Mouse (Mus musculus): ENCODE results near the gene Fam169b. TPM values are rescaled to one million over a fixed set of nuclear protein-coding genes. Genes with fewer than 3 reads are reported as not detected.
"Not testable (repeated sequence)": the region's sequence is repeated elsewhere in the genome, so short reads cannot be mapped to it uniquely, and the experiment has no call there.

The Fam169b gene
- total RNA-seq, 2 experiments from 2014 or later, result 0.08 TPM; not detected in 1

GRCm38 (mm10) chr7:68270551-68270950 lies 3.1 kb upstream of the Fam169b start:
- intact Hi-C loops (cut with DNase I), result no loop called here
- no peak overlapping the region for H3K27ac ChIP-seq
- no peak for TF ChIP-seq CTCF (IDR thresholded peaks at IDR 0.05)
- no peak overlapping the region for H3K4me3 ChIP-seq
- no peak for DNase-seq

- no peak overlapping the region for H3K27ac ChIP-seq
- no peak overlapping the region for H3K4me3 ChIP-seq
- intact Hi-C loops (cut with DNase I), result no loop called here
- no peak for TF ChIP-seq CTCF (IDR thresholded peaks at IDR 0.05)
- DNase-seq, result no peak
These were observed 1.8 kb upstream of the Fam169b start for GRCm38 (mm10) chr7:68271816-68272215.

GRCm38 (mm10) chr7:68272607-68273006 lies 1.0 kb upstream of the Fam169b start:
- TF ChIP-seq CTCF (IDR thresholded peaks at IDR 0.05), result no peak
- Histone ChIP-seq H3K4me3 (no peak overlapping the region), H3K27ac (no peak overlapping the region)
- DNase-seq, result no peak
- intact Hi-C loops (cut with DNase I), result no loop called here

GRCm38 (mm10) chr7:68274218-68274617 lies 579 bp downstream of the Fam169b start:
- intact Hi-C loops (cut with DNase I), result no loop called here
- Histone ChIP-seq H3K27ac (no peak overlapping the region), H3K4me3 (no peak overlapping the region)
- TF ChIP-seq CTCF (IDR thresholded peaks at IDR 0.05), result no peak
- DNase-seq, result no peak

GRCm38 (mm10) chr7:68274951-68275350 lies 1.3 kb downstream of the Fam169b start:
- no peak for TF ChIP-seq CTCF (IDR thresholded peaks at IDR 0.05)
- no peak for DNase-seq
- intact Hi-C loops (cut with DNase I), result no loop called here
- Histone ChIP-seq H3K27ac (no peak overlapping the region), H3K4me3 (no peak overlapping the region)

GRCm38 (mm10) chr7:68275445-68275837 lies 1.8 kb downstream of the Fam169b start:
- DNase-seq; intact Hi-C loops (cut with DNase I); H3K27ac ChIP-seq: not testable (repeated sequence)
- peak overlapping the region; percentile 54; the same call in 1 of the 2 replicates for H3K4me3 ChIP-seq

- Histone ChIP-seq H3K4me3 (peak overlapping the region; percentile 54), H3K27ac (peak overlapping the region; percentile 78)
- DNase-seq, result no peak
- TF ChIP-seq CTCF (IDR thresholded peaks at IDR 0.05), result no peak
- intact Hi-C loops (cut with DNase I), result no loop called here
These were observed 2.4 kb downstream of the Fam169b start for GRCm38 (mm10) chr7:68275838-68276731.

- TF ChIP-seq CTCF (IDR thresholded peaks at IDR 0.05), result no peak
- DNase-seq, result peak; percentile 52
- peak overlapping the region; percentile 78 for H3K27ac ChIP-seq
- intact Hi-C loops (cut with DNase I), result no loop called here
- peak overlapping the region; percentile 26 for H3K4me3 ChIP-seq
These were observed 3.6 kb downstream of the Fam169b start for GRCm38 (mm10) chr7:68277054-68277896.

- no peak for TF ChIP-seq CTCF (IDR thresholded peaks at IDR 0.05)
- H3K27ac ChIP-seq, result peak overlapping the region; percentile 78
- intact Hi-C loops (cut with DNase I), result no loop called here
These were observed 4.2 kb downstream of the Fam169b start for GRCm38 (mm10) chr7:68277897-68278270.

GRCm38 (mm10) chr7:68278385-68278784 lies 4.7 kb downstream of the Fam169b start:
- intact Hi-C loops (cut with DNase I), result no loop called here
- TF ChIP-seq CTCF (IDR thresholded peaks at IDR 0.05), result no peak
- Histone ChIP-seq H3K4me3 (no peak overlapping the region), H3K27ac (peak overlapping the region; percentile 78; the same call in 1 of the 2 replicates)
- DNase-seq, result no peak

More at GRCm38 (mm10) chr7:68277897-68278270, 4.2 kb downstream of the Fam169b start:
- no peak overlapping the region for H3K4me3 ChIP-seq
- no peak for DNase-seq

GRCm38 (mm10) chr7:68278908-68279307 lies 5.3 kb downstream of the Fam169b start:
- H3K27ac ChIP-seq, result no peak overlapping the region
- TF ChIP-seq CTCF (IDR thresholded peaks at IDR 0.05), result no peak
- H3K4me3 ChIP-seq, result no peak overlapping the region

GRCm38 (mm10) chr7:68279481-68279880 lies 5.8 kb downstream of the Fam169b start:
- no peak overlapping the region for H3K4me3 ChIP-seq
- intact Hi-C loops (cut with DNase I), result no loop called here
- H3K27ac ChIP-seq, result no peak overlapping the region
- no peak for DNase-seq
- no peak for TF ChIP-seq CTCF (IDR thresholded peaks at IDR 0.05)

More at GRCm38 (mm10) chr7:68278908-68279307, 5.3 kb downstream of the Fam169b start:
- intact Hi-C loops (cut with DNase I), result no loop called here
- DNase-seq, result no peak

- no peak for TF ChIP-seq CTCF (IDR thresholded peaks at IDR 0.05)
- Histone ChIP-seq H3K27ac (no peak overlapping the region), H3K4me3 (no peak overlapping the region)
- no peak for DNase-seq
- intact Hi-C loops (cut with DNase I), result no loop called here
These were observed 6.8 kb downstream of the Fam169b start for GRCm38 (mm10) chr7:68280352-68280869.

Measured in gastrocnemius, adult 2 months (tissue).